Mouse (Mus musculus): ENCODE measurements around the gene Elmo3.

GRCm38 (mm10) chr8:105303874-105304273 lies 1.5 kb upstream of the Elmo3 start:
- TF ChIP-seq CTCF (IDR thresholded peaks at IDR 0.05; ENCODE audit: control insufficient read depth, insufficient read depth, insufficient replicate concordance, low read depth, low read length) (no peak), POLR2A (IDR thresholded peaks at IDR 0.05; ENCODE audit: control insufficient read depth, low read depth, low read length) (no peak)
